Mouse (Mus musculus) cortical plate, adult 2 months (tissue): ENCODE measurements around the gene Ptprm. TPM values are rescaled to one million over a fixed set of nuclear protein-coding genes. Genes with fewer than 3 reads are reported as not detected.

Source experiments
- H3K27ac ChIP-seq: fragments of 200-500 bp; 2 replicates; pipeline ENCODE4 v1.5.1; 2012; ENCODE audit warnings: low read length, control low read depth, inconsistent platforms; ENCODE audit not compliant: insufficient read depth
- H3K4me1 ChIP-seq: fragments of 200-500 bp; 2 replicates; pipeline ENCODE4 v1.6.1; 2011; ENCODE audit warnings: low read length; ENCODE audit not compliant: control insufficient read depth, insufficient read depth
- H3K4me3 ChIP-seq: fragments of 200-500 bp; 2 replicates; pipeline ENCODE4 v1.5.1; 2011; ENCODE audit warnings: mild to moderate bottlenecking, low read length, control low read depth; ENCODE audit not compliant: insufficient read depth
- CTCF ChIP-seq: fragments of 200-500 bp; IDR thresholded peaks from 2 replicates; pipeline ENCODE4 v1.5.1; 2011; ENCODE audit warnings: mild to moderate bottlenecking, control low read depth, low read length; ENCODE audit not compliant: insufficient read depth; ENCODE audit errors: extremely low read depth
- POLR2A ChIP-seq: fragments of 200-500 bp; IDR thresholded peaks from 2 replicates; pipeline ENCODE4 v1.6.1; 2011; ENCODE audit warnings: mild to moderate bottlenecking, low read length, control low read depth; ENCODE audit not compliant: insufficient read depth; ENCODE audit errors: extremely low read depth
- polyA plus RNA-seq: library from polyadenylated mRNA; depleted of rRNA; stranded (reverse); fragments of >200 nt; gene quantifications from 2 replicates; pipeline ENCODE4 v1.2.3, GENCODE M21; 2012

Gene Ptprm
- polyA plus RNA-seq, 1 experiment, result 21.8 TPM

DNA sequence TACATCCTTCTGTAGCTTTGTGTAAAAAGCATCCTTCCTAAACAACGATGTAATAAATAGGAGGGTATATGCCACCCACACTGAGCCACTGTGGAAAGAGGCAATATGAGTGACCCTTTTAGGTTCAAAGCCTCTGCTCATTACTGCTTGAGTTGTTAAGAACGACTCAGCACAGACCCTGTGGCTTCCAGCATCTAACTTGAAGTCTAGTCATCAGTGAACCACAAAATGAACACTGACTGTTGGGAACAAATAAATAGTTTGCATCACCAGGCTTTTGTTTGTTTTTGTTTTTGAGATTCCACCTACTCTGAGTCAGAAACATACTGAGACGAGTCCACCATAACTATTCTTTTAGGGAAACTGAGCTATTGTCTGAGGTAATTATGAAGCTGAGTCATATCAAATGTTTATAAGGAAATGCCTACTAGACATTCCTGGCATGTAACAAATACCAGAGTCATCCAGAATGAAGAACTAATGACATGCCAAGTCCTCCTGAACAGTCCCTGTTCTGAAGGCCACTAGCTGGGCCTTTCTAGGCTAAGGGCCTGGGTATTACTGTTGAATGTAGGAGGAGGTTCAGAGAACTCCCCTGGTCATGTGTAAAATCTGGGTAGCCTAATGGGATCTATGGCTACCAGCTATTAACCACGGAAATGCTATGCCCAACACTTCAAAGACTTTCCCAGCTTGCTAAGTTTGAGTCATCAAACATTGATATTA lies 603.6 kb downstream of the Ptprm start:
- H3K4me3 ChIP-seq, result no peak overlapping the region
- TF ChIP-seq CTCF (no peak), POLR2A (no peak)
- H3K27ac ChIP-seq, result no peak overlapping the region
- H3K4me1 ChIP-seq, result no peaks in the 10 kb centered on the region

DNA sequence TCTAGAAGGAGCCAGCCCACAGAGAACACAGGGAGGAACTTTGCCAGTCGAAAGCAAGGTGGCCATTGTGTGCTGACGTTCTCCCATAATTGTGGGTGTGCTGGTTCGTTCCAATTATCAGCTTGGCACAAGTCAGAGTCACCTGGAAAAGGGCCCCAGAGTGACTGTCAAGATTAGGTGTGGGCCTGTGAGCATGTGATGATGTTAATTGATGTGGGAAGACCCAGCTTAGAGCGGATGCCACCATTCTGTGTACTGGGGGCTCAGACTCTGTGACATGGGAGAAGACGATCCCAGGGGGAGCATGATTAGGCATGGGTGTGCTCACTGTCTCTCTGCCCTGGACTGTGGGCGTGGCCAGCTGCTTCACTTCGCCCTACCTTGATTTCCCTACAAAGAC lies 604.3 kb downstream of the Ptprm start:
- TF ChIP-seq POLR2A (no peak), CTCF (no peak)
- no peak overlapping the region for H3K27ac ChIP-seq
- H3K4me1 ChIP-seq, result no peaks in the 10 kb centered on the region
- no peak overlapping the region for H3K4me3 ChIP-seq

DNA sequence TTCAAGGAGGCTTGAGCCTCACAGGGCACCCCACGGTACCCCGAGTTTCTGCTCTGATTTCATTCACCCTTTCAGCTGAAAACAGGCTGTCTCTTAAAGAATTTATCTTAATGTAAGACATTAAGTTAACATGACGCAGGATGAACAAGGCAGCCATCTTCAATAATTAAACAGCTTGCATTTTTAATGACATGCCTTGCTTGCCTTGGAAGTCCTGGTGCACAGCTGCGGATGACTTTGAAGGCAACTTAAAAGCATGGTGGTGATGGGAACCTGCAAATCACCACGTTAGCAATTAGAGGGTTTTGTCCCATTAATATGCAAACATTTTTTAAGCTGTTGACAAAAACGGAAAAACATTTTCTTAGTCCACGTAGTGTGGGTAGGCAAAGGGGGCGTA lies 607.8 kb downstream of the Ptprm start:
- H3K4me3 ChIP-seq, result no peak overlapping the region
- H3K4me1 ChIP-seq, result no peaks in the 10 kb centered on the region
- no peak for TF ChIP-seq POLR2A
- no peak for TF ChIP-seq CTCF
- H3K27ac ChIP-seq, result no peak overlapping the region

DNA sequence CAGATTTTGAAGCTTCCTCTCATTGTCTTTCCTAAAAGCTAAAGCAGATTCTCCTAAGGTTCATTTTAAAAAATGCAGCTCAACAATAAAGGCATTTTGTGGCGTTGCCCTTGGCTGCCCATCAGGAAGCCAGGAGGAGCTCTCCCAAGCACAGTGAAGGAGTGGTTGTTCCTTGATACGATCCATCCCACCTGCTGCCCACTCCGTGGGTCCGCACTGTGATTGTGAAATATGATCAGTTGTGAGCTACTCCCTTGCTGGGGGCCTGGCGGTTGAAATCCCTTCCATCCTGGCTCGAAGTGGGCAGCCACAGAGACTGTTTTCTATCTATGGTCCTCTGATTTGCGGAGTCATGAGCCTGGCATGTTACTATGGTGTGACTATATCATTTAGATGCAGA lies 610.9 kb downstream of the Ptprm start:
- H3K4me1 ChIP-seq, result no peaks in the 10 kb centered on the region
- no peak overlapping the region for H3K27ac ChIP-seq
- no peak for TF ChIP-seq CTCF
- no peak for TF ChIP-seq POLR2A
- no peak overlapping the region for H3K4me3 ChIP-seq

DNA sequence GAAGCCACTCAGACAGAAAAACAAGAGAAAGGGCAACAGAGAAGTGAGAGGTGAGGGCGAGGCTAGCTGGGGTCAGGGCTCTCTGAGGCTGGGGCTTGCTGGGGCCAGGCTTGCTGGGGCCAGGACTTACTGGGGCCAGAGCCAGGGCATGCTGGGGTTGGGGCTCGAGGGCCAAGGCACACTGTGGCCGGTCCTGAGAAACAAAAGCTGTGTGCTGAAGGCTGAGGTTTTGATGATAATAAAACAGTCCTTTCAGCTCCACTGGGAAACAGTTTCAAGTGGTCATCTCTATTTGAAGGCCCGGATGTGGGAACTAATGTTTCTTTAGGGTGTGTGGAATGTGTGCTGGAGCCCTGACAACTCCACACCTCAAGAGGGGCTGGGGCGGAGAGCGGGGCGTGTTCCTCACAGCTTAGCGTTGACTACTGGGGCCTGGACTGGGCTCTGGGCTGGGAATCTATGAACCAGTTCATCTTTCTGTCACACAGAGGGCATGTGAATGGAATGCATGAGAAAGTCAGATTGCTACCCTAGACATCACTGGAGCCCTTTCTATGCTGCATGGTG lies 615.4 kb downstream of the Ptprm start:
- no peak overlapping the region for H3K4me3 ChIP-seq
- no peak for TF ChIP-seq POLR2A
- no peak for TF ChIP-seq CTCF
- H3K4me1 ChIP-seq, result no peaks in the 10 kb centered on the region
- H3K27ac ChIP-seq, result no peak overlapping the region

DNA sequence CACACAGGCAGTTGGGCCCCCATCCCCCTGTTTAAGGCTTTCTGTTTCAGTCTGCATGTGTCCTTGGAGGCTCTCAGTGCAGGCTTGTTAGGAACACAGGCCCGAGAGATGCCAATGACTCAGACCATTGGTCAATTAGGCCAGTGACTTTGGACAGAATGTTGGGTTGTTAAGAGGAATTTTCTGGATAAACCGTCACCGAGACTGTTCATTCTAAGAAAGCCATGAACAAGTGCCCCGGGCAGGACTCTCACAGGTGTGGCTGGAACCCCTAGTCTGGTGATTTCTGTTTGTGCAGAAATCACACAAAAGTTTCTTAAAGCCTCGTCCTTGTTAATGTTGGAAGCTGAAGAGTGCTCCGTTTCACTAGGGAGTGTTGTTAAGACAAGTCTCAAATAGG lies 615.9 kb downstream of the Ptprm start:
- H3K4me1 ChIP-seq, result no peaks in the 10 kb centered on the region
- TF ChIP-seq CTCF (no peak), POLR2A (no peak)
- H3K27ac ChIP-seq, result no peak overlapping the region
- H3K4me3 ChIP-seq, result no peak overlapping the region

DNA sequence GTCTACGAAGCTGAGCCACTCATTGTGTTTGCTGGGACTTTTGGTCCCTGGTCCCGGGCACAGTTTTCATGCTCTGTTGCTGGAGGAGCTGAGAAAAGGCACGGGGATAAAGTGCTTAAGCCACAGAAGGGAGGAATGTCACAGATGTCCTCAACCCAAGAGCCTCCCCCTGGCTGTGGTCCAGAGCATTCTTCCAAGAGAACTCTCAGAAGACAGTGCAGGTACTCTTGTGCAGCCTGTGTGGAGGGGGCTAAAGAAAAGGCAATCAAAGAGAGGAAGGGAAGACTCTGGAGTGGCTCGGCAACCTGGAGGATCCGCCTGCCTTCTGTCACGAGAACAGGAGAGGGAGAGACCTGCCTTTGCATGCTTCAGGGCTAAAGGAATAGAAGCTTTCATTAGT lies 617.8 kb downstream of the Ptprm start:
- no peak overlapping the region for H3K27ac ChIP-seq

DNA sequence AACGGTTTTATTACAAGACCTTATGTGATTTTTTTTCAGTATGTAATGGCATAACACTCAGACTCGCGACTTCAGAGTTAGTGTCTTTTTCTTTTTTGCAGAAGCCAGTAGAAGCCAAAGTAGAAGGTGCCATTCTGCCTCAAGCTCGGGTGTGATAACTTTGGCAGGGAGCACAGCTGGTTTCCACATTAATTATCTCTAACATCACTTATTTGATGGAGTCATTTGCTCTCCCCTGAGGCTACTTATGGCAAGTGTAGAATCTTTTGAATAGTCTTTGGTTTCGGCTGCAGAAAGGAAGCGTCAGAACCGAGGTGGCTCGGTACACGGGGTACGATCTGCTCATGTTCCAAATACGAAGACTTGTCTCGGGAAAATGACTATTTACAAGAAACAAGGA lies 620.7 kb downstream of the Ptprm start:
- H3K4me1 ChIP-seq, result no peaks in the 10 kb centered on the region
- TF ChIP-seq POLR2A, result no peak

More for the DNA sequence above, 617.8 kb downstream of the Ptprm start:
- Histone ChIP-seq H3K4me1 (no peaks in the 10 kb centered on the region), H3K4me3 (no peak overlapping the region)
- TF ChIP-seq CTCF (no peak), POLR2A (no peak)

DNA sequence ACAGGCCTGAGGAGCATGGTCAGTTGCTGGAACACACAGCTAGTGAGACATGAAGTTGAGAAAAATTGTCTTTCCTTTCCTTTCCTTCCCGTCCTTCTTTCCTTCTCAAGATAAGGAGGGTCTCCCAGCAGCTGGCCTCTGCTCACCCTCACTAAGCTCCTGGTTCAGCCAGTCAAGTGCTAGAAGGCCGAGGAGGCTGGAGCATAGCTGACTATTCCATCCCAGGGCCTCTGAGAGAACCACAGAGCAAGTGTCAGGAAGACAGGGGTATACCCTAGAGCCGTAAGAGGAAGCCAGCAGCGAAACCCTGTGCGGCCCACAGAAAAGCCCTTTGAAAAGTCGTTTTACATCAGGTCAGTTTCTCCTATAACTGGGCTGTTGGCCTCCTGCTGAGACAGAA lies 624.3 kb downstream of the Ptprm start:
- no peaks in the 10 kb centered on the region for H3K4me1 ChIP-seq
- H3K27ac ChIP-seq, result no peak overlapping the region
- no peak overlapping the region for H3K4me3 ChIP-seq
- TF ChIP-seq CTCF (no peak), POLR2A (no peak)

More for the DNA sequence above, 620.7 kb downstream of the Ptprm start:
- no peak overlapping the region for H3K4me3 ChIP-seq
- H3K27ac ChIP-seq, result no peak overlapping the region

DNA sequence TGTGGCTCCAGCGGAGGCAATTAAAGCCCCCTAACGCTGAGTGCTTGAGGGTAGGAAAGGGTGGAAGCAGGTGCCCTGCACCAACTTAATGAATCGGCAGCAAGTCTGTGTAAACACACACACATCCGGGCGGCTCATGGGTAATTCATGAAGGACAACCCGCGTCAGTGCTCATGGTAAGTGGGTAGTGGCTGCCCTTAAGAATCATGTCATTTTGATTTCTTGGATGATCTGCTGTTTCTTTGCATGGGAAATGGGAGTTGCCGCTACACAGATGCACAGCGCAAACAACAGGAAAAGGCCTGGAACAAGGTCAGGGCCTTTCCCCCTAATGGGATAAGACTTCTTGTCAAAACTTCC lies 633.3 kb downstream of the Ptprm start:
- H3K4me1 ChIP-seq, result no peaks in the 10 kb centered on the region
- H3K27ac ChIP-seq, result no peak overlapping the region
- no peak for TF ChIP-seq POLR2A
- TF ChIP-seq CTCF, result no peak
- no peak overlapping the region for H3K4me3 ChIP-seq
